Mouse (Mus musculus) cerebral cortex, adult 2 months (tissue): ENCODE data around the gene Ctnnbip1.

Experiments
- WGBS: fragments of 180-500 bp; shearing (Covaris S2); methylation state at CpG from one replicate; pipeline ENCODE4 v1.1.7; 2018; 5-methylcytosine and 5-hydroxymethylcytosine counted together

Gene Ctnnbip1

GRCm38 (mm10) chr4:149521258-149521657 lies 3.2 kb downstream of the Ctnnbip1 start:
- WGBS, result 74% methylated on average over 10 of the region's 10 CpGs

- WGBS, result 77% methylated on average over 6 of the region's 6 CpGs
These were observed 5.9 kb downstream of the Ctnnbip1 start for GRCm38 (mm10) chr4:149523961-149524360.

GRCm38 (mm10) chr4:149525170-149525569 lies 7.1 kb downstream of the Ctnnbip1 start:
- WGBS, result 82% methylated on average over 4 of the region's 4 CpGs

GRCm38 (mm10) chr4:149525811-149526210 lies 7.8 kb downstream of the Ctnnbip1 start:
- 72% methylated on average over 6 of the region's 6 CpGs for WGBS

- WGBS, result 58% methylated on average over 7 of the region's 7 CpGs
These were observed 8.3 kb downstream of the Ctnnbip1 start for GRCm38 (mm10) chr4:149526330-149526729.

- 61% methylated on average over 15 of the region's 15 CpGs for WGBS
These were observed 9.8 kb downstream of the Ctnnbip1 start for GRCm38 (mm10) chr4:149527621-149528354.

GRCm38 (mm10) chr4:149529691-149530090 lies 11.7 kb downstream of the Ctnnbip1 start:
- 66% methylated on average over 6 of the region's 6 CpGs for WGBS

GRCm38 (mm10) chr4:149539441-149539840 lies 21.4 kb downstream of the Ctnnbip1 start:
- WGBS, result 61% methylated on average over 8 of the region's 8 CpGs

GRCm38 (mm10) chr4:149541935-149542334 lies 23.9 kb downstream of the Ctnnbip1 start:
- WGBS, result 72% methylated on average over 5 of the region's 5 CpGs

- WGBS, result 77% methylated on average over 12 of the region's 12 CpGs
These were observed 24.4 kb downstream of the Ctnnbip1 start for GRCm38 (mm10) chr4:149542431-149542830.

GRCm38 (mm10) chr4:149542927-149543553 lies 25.0 kb downstream of the Ctnnbip1 start:
- WGBS, result 47% methylated on average over 10 of the region's 10 CpGs

- WGBS, result 88% methylated on average over 8 of the region's 8 CpGs
These were observed 26.9 kb downstream of the Ctnnbip1 start for GRCm38 (mm10) chr4:149544892-149545291.

GRCm38 (mm10) chr4:149546797-149547444 lies 28.9 kb downstream of the Ctnnbip1 start:
- WGBS, result 85% methylated on average over 9 of the region's 9 CpGs

GRCm38 (mm10) chr4:149547523-149547922 lies 29.5 kb downstream of the Ctnnbip1 start:
- 80% methylated on average over 6 of the region's 6 CpGs for WGBS

GRCm38 (mm10) chr4:149549221-149549925 lies 31.3 kb downstream of the Ctnnbip1 start:
- WGBS, result 48% methylated on average over 9 of the region's 9 CpGs

- 69% methylated on average over 5 of the region's 5 CpGs for WGBS
These were observed 32.8 kb downstream of the Ctnnbip1 start for GRCm38 (mm10) chr4:149550866-149551265.

GRCm38 (mm10) chr4:149551696-149552095 lies 33.7 kb downstream of the Ctnnbip1 start:
- 74% methylated on average over 5 of the region's 5 CpGs for WGBS

GRCm38 (mm10) chr4:149553834-149554233 lies 35.8 kb downstream of the Ctnnbip1 start:
- WGBS, result 44% methylated on average over 7 of the region's 7 CpGs

- 42% methylated on average over 4 of the region's 4 CpGs for WGBS
These were observed 38.1 kb downstream of the Ctnnbip1 start for GRCm38 (mm10) chr4:149556111-149556510.

- 78% methylated on average over 5 of the region's 5 CpGs for WGBS
These were observed 39.9 kb downstream of the Ctnnbip1 start for GRCm38 (mm10) chr4:149557905-149558304.

- 51% methylated on average over 3 of the region's 3 CpGs for WGBS
These were observed 40.4 kb downstream of the Ctnnbip1 start for GRCm38 (mm10) chr4:149558389-149558788.

- WGBS, result 50% methylated on average over 4 of the region's 4 CpGs
These were observed 43.4 kb downstream of the Ctnnbip1 start for GRCm38 (mm10) chr4:149561392-149561791.
